Mouse (Mus musculus) bone marrow macrophage, adult 2 months (primary cell): ENCODE measurements around the gene Cachd1.

Experiments used
- CTCF ChIP-seq: IDR thresholded peaks from 2 replicates; pipeline ENCODE4 v1.5.1; 2012; ENCODE audit warnings: low read depth, mild to moderate bottlenecking, low read length, moderate library complexity
- POLR2A ChIP-seq: IDR thresholded peaks from 2 replicates; pipeline ENCODE4 v1.6.1; 2012; ENCODE audit warnings: mild to moderate bottlenecking, low read depth, low read length, borderline replicate concordance

DNA sequence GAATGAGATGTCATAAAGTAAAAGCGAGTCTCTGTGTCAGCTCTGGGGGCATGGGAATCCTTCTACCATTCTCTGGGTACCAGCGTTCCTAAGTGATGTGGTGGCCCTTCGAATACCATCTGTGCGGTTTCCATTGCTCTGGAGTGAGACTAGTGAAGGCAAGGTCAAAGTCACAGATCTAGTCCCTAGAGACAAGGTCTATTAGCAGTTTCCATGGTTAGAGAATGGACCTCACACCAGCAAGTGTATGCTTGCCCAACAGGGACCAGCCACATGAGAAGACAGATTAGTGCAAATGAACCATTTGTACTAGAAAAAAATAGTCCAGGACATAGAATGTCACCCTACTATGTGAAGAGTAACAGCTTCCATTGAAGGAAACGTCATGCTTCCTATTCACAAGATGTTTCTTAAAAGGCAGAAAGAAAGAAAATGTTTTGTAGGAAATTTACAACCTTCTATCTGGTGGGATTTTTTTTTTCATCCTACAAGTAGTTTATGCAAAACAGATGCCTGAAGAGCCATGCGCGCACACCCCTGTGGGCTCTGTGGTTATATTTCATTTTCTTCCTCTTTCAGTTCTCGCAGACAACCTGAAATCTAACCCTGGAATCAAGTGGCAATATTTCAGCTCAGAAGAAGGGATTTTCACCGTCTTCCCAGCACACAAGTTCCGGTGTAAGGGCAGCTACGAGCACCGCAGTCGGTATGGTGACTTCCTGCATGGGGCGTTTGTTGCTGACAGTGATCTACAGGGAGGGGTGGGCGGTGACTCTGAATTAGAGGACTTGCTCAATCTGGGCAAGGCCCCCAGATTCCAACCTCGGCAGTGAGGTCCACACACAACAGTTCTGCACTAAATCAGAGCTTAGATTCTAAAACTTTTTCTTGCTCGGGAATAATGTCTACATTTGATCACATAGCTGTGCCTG, 172.3 kb downstream of the Cachd1 start:
- TF ChIP-seq POLR2A, result no peak
- TF ChIP-seq CTCF, result no peak
